Mouse (Mus musculus) olfactory bulb, adult 2 months (tissue): ENCODE results near the gene Stk19. TPM values are rescaled to one million over a fixed set of nuclear protein-coding genes. Genes with fewer than 3 reads are reported as not detected.

ENCODE experiments used
- H3K27ac ChIP-seq: fragments of 200-500 bp; 2 replicates; pipeline ENCODE4 v1.5.1; 2012; ENCODE audit warnings: low read depth, low read length; ENCODE audit not compliant: insufficient read depth
- H3K4me1 ChIP-seq: fragments of 200-500 bp; 2 replicates; pipeline ENCODE4 v1.6.1; 2012; ENCODE audit warnings: low read length; ENCODE audit not compliant: control insufficient read depth, insufficient read depth
- H3K4me3 ChIP-seq: fragments of 200-500 bp; 2 replicates; pipeline ENCODE4 v1.5.1; 2012; ENCODE audit warnings: mild to moderate bottlenecking, low read depth, low read length, moderate library complexity; ENCODE audit not compliant: insufficient read depth
- CTCF ChIP-seq: fragments of 200-500 bp; IDR thresholded peaks from 2 replicates; pipeline ENCODE4 v1.5.1; 2012; ENCODE audit warnings: low read depth, mild to moderate bottlenecking, low read length, moderate library complexity; ENCODE audit not compliant: insufficient read depth
- POLR2A ChIP-seq: fragments of 200-500 bp; IDR thresholded peaks from 2 replicates; pipeline ENCODE4 v1.6.1; 2012; ENCODE audit warnings: mild to moderate bottlenecking, low read depth, low read length, moderate library complexity; ENCODE audit not compliant: insufficient read depth
- WGBS: fragments of 180-500 bp; shearing (Covaris S2); methylation state at CpG from one replicate; pipeline ENCODE4 v1.1.7; 2018; 5-methylcytosine and 5-hydroxymethylcytosine counted together
- polyA plus RNA-seq: library from polyadenylated mRNA; stranded (reverse); fragments of >200 nt; gene quantifications from 2 replicates; pipeline ENCODE4 v1.2.4, GENCODE M21; 2012; ENCODE audit warnings: low replicate concordance; ENCODE audit not compliant: missing spikeins, insufficient read depth, insufficient read length

Stk19 gene
- polyA plus RNA-seq, 1 experiment: not detected

DNA sequence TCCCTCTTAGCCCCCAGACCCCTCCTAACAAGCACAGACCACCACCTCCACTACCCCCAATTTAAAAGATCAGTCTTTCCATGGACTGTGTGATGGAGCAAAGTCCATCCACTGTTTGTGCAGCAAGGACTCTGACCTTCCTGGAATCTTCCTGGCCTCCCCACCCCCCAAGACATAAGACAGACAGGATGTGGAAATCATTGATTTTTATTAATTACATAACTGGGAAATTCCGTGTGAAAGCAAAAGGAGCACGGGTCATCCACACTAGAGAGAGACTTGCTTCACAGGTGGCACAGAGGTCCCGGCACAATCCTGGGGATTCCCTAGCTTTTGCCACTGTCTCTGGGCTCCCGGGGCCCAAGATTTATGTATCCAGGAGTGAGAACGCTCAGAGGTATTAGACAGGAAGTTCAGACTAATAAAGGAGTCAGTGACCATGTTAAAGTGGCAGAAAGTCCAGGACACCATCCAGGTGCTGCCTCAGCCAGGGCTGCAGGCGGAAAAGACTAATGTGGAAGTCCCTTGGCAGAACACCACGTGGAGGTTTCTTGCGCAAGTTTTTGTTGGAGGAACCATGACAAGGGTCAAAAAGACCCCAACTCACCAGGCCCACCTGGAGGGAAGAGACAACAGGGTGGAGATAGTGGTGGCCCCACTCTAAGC is 25.8 kb upstream of the Stk19 start, which contains the start of gene Cfb:
Cfb (minus strand) TSS at position 103 of the 666 bp plus-strand sequence.
- no peak for TF ChIP-seq CTCF
- TF ChIP-seq POLR2A: no peak
- Histone ChIP-seq H3K27ac (no peak within 1 kb of the TSS), H3K4me3 (no peak within 1 kb of the TSS), H3K4me1 (no peaks in the 10 kb centered on the region)
- WGBS: 66% methylated on average over 8 of the region's 8 CpGs

DNA sequence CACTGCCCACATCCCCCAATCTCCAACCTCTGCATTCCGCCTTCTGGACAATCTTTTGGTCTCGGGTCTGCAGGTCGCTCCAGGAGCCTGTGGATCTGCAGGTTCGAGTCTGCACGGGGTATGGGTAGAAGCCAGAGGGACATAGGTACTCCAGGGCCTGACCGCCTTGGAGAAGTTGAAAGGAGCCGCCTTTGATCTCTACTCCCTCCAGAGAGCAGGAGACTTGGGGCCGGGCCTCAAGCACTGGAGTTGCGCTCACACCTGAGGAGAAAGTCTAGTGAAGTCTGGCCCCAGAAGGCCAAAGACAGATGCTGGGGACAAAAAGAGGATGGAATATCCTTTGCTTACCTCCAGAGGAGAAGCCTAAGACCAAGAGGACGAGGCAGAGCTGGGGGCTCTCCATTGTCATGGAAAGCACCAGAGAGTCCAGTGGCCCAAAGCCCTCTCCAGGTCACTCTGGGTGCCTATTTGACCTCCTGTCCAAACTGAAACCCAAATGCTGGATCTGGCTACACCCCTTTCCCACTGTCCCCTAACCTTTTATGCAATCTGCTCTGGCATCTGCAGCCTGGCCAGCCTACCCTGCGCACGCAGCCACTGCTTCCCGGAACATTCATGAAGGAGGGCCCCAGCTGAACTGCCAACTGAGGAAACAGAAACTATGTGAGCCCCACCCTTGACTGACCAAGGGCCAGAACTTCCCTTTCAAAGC is 25.1 kb upstream of the Stk19 start:
- no peak for TF ChIP-seq CTCF
- no peak for TF ChIP-seq POLR2A

DNA sequence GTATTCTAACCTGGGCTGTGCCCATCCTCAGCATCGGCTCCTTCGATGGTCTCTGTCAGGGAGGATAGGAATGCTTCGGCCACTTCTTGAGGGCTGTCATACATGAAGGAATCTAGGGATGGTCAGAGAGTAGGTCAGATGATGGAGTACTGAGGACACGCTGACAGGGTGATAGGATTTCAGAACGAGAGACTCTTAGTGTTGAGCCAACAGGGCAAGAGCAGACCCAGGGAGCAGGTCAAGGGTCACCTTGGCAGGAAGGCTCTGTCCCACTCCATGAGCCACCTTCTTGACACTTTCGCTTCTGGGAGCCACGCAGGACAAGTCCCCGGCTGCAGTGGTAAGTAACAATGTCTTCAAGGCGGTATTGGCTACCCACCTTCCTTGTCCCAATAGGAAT is 23.8 kb upstream of the Stk19 start:
- 88% methylated on average over 9 of the region's 9 CpGs for WGBS
- H3K4me1 ChIP-seq: no peaks in the 10 kb centered on the region
- H3K27ac ChIP-seq: no peak overlapping the region
- TF ChIP-seq POLR2A (no peak), CTCF (no peak)
- no peak overlapping the region for H3K4me3 ChIP-seq

More for the DNA sequence above, 25.1 kb upstream of the Stk19 start:
- Histone ChIP-seq H3K4me1 (no peaks in the 10 kb centered on the region), H3K4me3 (no peak overlapping the region), H3K27ac (no peak overlapping the region)
- WGBS: 71% methylated on average over 13 of the region's 13 CpGs

DNA sequence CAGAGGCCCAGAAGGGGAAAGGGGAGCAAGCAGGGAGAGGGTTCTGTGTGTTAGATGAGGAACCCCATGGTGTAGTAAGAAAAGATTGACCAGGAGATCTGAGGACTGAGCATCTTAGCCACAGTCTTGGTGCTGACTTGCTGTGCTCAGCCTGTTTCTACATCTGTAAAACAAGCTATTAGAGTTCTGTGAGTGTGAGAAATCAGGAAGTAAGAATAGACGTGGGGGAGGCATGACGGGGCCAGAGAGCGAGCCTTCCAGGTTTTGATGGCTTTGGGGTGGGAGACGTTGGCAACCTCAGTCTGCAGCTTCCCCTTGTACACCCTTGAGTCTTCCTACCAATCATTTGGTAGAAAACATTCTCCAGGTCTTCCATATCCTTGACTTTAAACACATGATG is 21.9 kb upstream of the Stk19 start:
- 72% methylated on average over 4 of the region's 4 CpGs for WGBS
- no peak for TF ChIP-seq POLR2A
- TF ChIP-seq CTCF: no peak
- no peak overlapping the region for H3K4me3 ChIP-seq
- no peaks in the 10 kb centered on the region for H3K4me1 ChIP-seq
- H3K27ac ChIP-seq: no peak overlapping the region

DNA sequence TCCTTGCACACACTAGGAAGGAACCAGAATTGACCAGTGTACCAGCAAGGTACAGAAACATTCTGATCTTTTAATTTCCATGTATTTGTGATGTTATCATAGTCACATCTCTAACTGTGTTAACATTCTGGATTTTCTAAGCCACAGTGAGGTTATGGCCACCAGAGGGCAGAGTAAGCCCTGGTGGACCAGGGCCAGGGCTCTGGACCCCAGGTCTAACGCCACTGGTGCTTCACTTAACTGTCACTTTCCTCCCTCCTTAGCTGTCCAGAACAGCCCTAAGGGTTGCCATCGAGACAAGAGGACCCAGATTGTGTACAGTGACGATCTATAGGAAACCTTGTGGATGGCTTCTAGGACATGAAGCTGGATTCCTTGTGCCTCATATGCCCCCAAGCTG is 19.1 kb upstream of the Stk19 start:
- 31% methylated on average over 3 of the region's 3 CpGs for WGBS
- Histone ChIP-seq H3K27ac (no peak overlapping the region), H3K4me3 (no peak overlapping the region), H3K4me1 (peaks cover 2% of the 10 kb centered on the region)
- TF ChIP-seq POLR2A (no peak), CTCF (peak; percentile 56; the same call in 1 of the 2 replicates)

DNA sequence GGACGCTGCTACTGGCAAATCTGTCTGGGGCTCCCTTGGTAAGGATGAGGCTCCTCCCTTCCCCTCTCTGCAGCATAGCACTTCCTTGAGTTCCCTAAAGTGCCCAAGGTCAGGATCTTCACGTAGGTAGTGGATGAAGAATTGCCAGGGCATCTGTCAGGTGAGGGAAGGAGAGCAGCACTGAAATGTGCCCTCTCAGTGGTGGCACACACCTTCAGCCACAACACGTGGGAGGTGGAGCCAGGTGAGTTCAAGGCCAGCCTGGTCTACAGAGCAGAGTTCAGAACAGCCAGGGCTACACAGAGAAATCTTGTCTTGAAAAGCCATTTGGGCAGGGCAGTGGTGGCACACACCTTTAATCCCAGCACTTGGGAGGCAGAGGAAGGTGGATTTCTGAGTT is 18.0 kb upstream of the Stk19 start:
- 80% methylated on average over 3 of the region's 3 CpGs for WGBS

DNA sequence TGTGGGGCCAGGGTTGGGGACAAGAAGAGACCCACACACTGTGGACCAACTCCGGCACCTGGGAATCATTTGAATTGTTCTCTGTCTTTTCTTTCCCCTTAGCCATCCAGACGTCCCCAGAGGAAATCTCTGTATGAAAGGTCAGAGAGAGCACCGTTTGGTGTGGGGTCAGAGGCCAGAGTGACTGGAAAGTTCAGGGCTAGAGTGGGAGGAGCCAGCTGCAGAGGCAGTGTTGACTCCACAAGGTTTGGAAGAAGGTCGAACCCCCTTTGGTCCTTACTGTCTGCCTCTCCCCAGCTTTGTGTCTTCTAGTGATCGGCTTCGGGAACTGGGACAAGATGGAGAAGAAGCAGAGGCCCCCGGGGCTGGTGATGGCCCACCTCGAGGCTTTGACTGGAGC is 16.8 kb upstream of the Stk19 start:
- WGBS: 81% methylated on average over 8 of the region's 8 CpGs
- H3K4me1 ChIP-seq: peaks cover 8% of the 10 kb centered on the region
- no peak for TF ChIP-seq POLR2A
- TF ChIP-seq CTCF: no peak
- H3K27ac ChIP-seq: no peak overlapping the region
- no peak overlapping the region for H3K4me3 ChIP-seq

More for the DNA sequence above, 18.0 kb upstream of the Stk19 start:
- Histone ChIP-seq H3K27ac (no peak overlapping the region), H3K4me1 (peaks cover 6% of the 10 kb centered on the region), H3K4me3 (no peak overlapping the region)
- TF ChIP-seq POLR2A: no peak
- no peak for TF ChIP-seq CTCF

DNA sequence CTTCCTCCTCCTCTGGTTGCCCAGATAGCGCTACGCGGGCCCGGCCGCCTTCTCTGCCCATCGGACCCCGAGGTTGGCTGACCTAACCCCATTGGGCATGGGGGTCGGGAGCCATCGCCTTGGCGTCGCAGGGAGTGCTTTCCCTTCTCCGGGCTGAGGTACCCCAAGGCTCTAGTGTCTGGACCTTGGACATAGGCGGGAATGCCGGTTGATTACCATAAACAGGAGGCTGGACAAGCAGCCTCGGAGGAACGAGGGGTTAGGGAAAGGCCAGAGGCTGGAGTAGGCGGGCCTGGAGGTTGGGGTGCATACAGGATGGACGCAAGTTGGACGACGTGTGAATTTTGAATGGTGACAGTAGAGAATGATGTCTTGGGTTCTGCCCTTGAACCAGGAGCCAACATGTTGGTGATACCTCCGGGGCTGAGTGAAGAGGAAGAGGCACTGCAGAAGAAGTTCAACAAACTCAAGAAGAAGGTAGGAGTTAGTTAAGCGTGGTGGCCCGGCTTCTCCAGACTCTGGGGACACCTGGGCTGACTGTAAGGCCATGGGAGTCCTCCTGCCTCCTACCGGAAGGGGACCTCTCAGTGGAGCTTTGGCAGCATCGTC is 13.9 kb upstream of the Stk19 start:
- WGBS: 2% methylated on average over 25 of the region's 25 CpGs
- Histone ChIP-seq H3K4me1 (peaks cover 8% of the 10 kb centered on the region), H3K4me3 (peak overlapping the region; percentile 67), H3K27ac (no peak overlapping the region)
- TF ChIP-seq CTCF: no peak
- no peak for TF ChIP-seq POLR2A

DNA sequence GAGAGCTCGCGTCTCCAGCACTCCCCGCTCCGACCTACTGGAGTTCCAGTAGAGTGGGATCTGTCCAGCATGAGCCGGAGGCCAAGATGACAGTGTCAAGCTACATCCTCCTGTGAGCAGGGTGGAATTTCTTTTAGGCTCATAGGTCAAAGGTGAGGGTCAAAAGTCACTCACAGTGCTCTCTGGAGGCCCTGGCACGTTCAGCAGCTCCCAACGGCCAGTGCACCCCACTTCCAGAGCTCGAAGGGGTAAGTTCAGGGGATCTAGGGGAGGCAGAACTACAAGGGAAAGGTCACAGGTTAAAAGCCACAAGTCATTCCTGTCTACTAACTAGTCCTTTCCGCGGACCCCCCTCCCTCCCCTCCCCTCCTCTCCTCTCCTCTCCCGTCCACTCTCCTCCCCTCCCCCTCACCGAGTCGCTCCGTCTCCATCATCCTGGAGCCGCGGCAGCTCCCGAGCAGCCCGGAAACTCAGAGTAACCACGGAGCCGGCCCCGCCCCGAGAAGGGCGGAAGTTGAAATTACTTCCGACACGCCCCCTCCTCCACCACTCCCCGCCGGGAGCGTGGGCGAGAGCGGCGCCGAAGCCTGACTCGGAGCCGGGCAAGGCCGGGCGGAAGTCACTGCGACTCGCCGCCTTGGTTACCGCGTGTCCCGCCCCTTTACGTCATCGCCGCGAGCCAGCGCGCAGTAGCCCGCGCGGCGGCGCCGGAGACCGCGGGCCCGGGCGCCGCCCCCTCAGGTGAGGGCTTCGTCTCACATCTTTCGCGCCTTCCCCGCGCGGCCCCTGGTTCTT is 13.2 kb upstream of the Stk19 start, which contains the start of the genes Skiv2l and Nelfe:
Skiv2l (minus strand) TSS at position 489 of the 795 bp plus-strand sequence.
Nelfe (plus strand) TSS at position 670 of the 795 bp plus-strand sequence.
- H3K4me1 ChIP-seq: peaks cover 8% of the 10 kb centered on the region
- WGBS: under 1% methylated on average over 65 of the region's 65 CpGs
- no peak within 1 kb of the TSS for H3K27ac ChIP-seq
- TF ChIP-seq POLR2A (peak; percentile 92), CTCF (no peak)
- H3K4me3 ChIP-seq: peak within 1 kb of the TSS; percentile 67
